Mouse (Mus musculus): ENCODE results near the gene Nagpa.

DNA sequence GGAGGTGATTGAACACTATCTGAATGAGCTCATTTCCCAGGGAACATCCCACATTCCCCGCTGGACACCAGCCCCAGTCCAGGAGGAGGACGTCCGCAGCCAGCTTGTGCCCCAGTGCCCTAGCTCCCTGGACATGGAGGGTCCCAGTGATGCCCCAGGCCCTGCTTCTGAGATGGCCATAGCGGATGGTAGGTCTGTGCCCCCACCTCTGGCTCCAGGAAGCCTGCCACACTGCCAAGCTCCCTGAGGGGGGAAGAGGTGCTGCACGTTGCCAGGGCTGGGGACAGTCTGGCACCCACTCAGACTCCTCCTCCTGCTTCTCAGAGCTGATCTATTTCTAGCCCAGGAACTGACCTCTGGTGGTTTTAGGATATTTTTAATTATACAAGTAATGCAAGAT is 35.0 kb downstream of the Nagpa start:
- no peak for TF ChIP-seq CTCF (IDR thresholded peaks at IDR 0.05; ENCODE audit: extremely low read depth, insufficient read length, insufficient replicate concordance, low read depth, low read length)
- no peak for TF ChIP-seq POLR2A (IDR thresholded peaks at IDR 0.05; ENCODE audit: low read depth, low read length)
